Mouse (Mus musculus) cerebellum, postnatal 10 days (tissue): Measurements from ENCODE around the gene Creb3.
A peak's percentile ranks its signal among the peaks of the same experiment; 100 is the strongest.
"Not testable (repeated sequence)": the region's sequence is repeated elsewhere in the genome, so short reads cannot be mapped to it uniquely, and the experiment has no call there.

ENCODE experiments used
- DNase-seq, 2 experiments: peaks; one replicate each; pipeline ENCODE4 v3.0.0; 2021; ENCODE audit warnings: mixed read lengths in 2 of 2

Gene Creb3

GRCm38 (mm10) chr4:43561997-43562768 lies at the start of gene Creb3, which contains the start of gene Tln1:
Gene Creb3 (plus strand): TSS chr4:43562332.
Gene Tln1 (minus strand): TSS chr4:43562691.
- peak; percentile 96 to 97 for DNase-seq

- DNase-seq, result no peak
Observed at GRCm38 (mm10) chr4:43512653-43513052, 49.5 kb upstream of the Creb3 start.

GRCm38 (mm10) chr4:43513300-43513699 lies 48.8 kb upstream of the Creb3 start:
- DNase-seq, result no peak

GRCm38 (mm10) chr4:43513791-43514190 lies 48.3 kb upstream of the Creb3 start:
- no peak for DNase-seq

- DNase-seq, result no peak
Observed at GRCm38 (mm10) chr4:43515764-43516708, 46.1 kb upstream of the Creb3 start.

- no peak for DNase-seq
Observed at GRCm38 (mm10) chr4:43519551-43519950, 42.6 kb upstream of the Creb3 start.

GRCm38 (mm10) chr4:43519956-43520355 lies 42.2 kb upstream of the Creb3 start:
- DNase-seq, result peak; percentile 95 to 96

GRCm38 (mm10) chr4:43527880-43528279 lies 34.3 kb upstream of the Creb3 start:
- peak in 1 of 2 experiments; percentile 40 for DNase-seq

GRCm38 (mm10) chr4:43528487-43528886 lies 33.6 kb upstream of the Creb3 start:
- peak; percentile 45 to 49 for DNase-seq

- no peak for DNase-seq
Observed at GRCm38 (mm10) chr4:43530081-43530501, 32.0 kb upstream of the Creb3 start.

- peak; percentile 81 to 88 for DNase-seq
Observed at GRCm38 (mm10) chr4:43530581-43530980, 31.6 kb upstream of the Creb3 start.

GRCm38 (mm10) chr4:43533270-43533669 lies 28.9 kb upstream of the Creb3 start:
- DNase-seq, result no peak

- DNase-seq, result no peak
Observed at GRCm38 (mm10) chr4:43535628-43536027, 26.5 kb upstream of the Creb3 start.

- no peak for DNase-seq
Observed at GRCm38 (mm10) chr4:43536031-43536430, 26.1 kb upstream of the Creb3 start.

GRCm38 (mm10) chr4:43542044-43542443 lies 20.1 kb upstream of the Creb3 start:
- no peak for DNase-seq

- peak in 1 of 2 experiments; percentile 39 for DNase-seq
Observed at GRCm38 (mm10) chr4:43546375-43547047, 15.6 kb upstream of the Creb3 start.

- peak in 1 of 2 experiments; percentile 0 for DNase-seq
Observed at GRCm38 (mm10) chr4:43547160-43547559, 15.0 kb upstream of the Creb3 start.

- DNase-seq, result no peak
Observed at GRCm38 (mm10) chr4:43549055-43549454, 13.1 kb upstream of the Creb3 start.

GRCm38 (mm10) chr4:43551854-43552253 lies 10.3 kb upstream of the Creb3 start:
- DNase-seq, result not testable (repeated sequence)

- no peak for DNase-seq
Observed at GRCm38 (mm10) chr4:43552437-43552836, 9.7 kb upstream of the Creb3 start.

- no peak for DNase-seq
Observed at GRCm38 (mm10) chr4:43553891-43554290, 8.2 kb upstream of the Creb3 start.

- no peak for DNase-seq
Observed at GRCm38 (mm10) chr4:43555926-43556325, 6.2 kb upstream of the Creb3 start.
